Mouse (Mus musculus) liver, postnatal 0 days (tissue): ENCODE results near the gene St6galnac4. TPM values are rescaled to one million over a fixed set of nuclear protein-coding genes. Genes with fewer than 3 reads are reported as not detected.

Source experiments
- ATAC-seq: fragments of 200-750 bp; cut with Nextera tagmentation; 2 replicates; pipeline ENCODE4 v1.8.0; 2017; ENCODE audit warnings: mild to moderate bottlenecking, moderate library complexity
- DNase-seq: peaks from one replicate; pipeline ENCODE4 v3.0.0-alpha.2; 2016
- H3K27ac ChIP-seq: fragments of 300-500 bp; sonication (generic); 2 replicates; pipeline ENCODE4 v1.5.1; 2014; ENCODE audit warnings: antibody characterized with exemption, moderate library complexity, mild to moderate bottlenecking, low read depth
- H3K27me3 ChIP-seq: fragments of 300-500 bp; sonication (generic); 2 replicates; pipeline ENCODE4 v1.6.1; 2014; ENCODE audit warnings: low read length, control low read depth, mixed read lengths; ENCODE audit not compliant: insufficient read depth
- H3K36me3 ChIP-seq: fragments of 300-500 bp; sonication (generic); replicated peaks from 2 replicates; pipeline ENCODE4 v1.6.1; 2014; ENCODE audit warnings: mild to moderate bottlenecking, control low read depth, low read length, moderate library complexity, mixed read lengths; ENCODE audit not compliant: insufficient read depth
- H3K4me1 ChIP-seq: fragments of 300-500 bp; sonication (generic); 2 replicates; pipeline ENCODE4 v1.6.1; 2014; ENCODE audit warnings: antibody characterized with exemption, mild to moderate bottlenecking, control low read depth; ENCODE audit not compliant: insufficient read depth
- H3K4me2 ChIP-seq: fragments of 300-500 bp; sonication (generic); 2 replicates; pipeline ENCODE4 v1.6.1; 2014; ENCODE audit warnings: low read depth, mild to moderate bottlenecking, low read length, moderate library complexity, mixed read lengths
- H3K4me3 ChIP-seq: fragments of 300-500 bp; sonication (generic); 2 replicates; pipeline ENCODE4 v1.5.1; 2014; ENCODE audit warnings: low read depth, low read length
- H3K9ac ChIP-seq: fragments of 300-500 bp; sonication (generic); replicated peaks from 2 replicates; pipeline ENCODE4 v1.6.1; 2014; ENCODE audit warnings: mild to moderate bottlenecking, moderate library complexity
- H3K9me3 ChIP-seq: fragments of 300-500 bp; sonication (generic); 2 replicates; pipeline ENCODE4 v1.6.1; 2016; ENCODE audit warnings: mild to moderate bottlenecking, control low read depth, low read length, mixed read lengths
- CTCF ChIP-seq: sonication (generic); IDR thresholded peaks from 2 replicates; pipeline ENCODE4 v1.5.1; 2016; ENCODE audit warnings: antibody characterized with exemption, low read depth
- EP300 ChIP-seq: IDR thresholded peaks from 2 replicates; pipeline ENCODE4 v1.6.1; 2016; ENCODE audit warnings: antibody characterized with exemption, low read depth, mild to moderate bottlenecking
- WGBS: fragments of 180-500 bp; shearing (Covaris S2); extraction: QIAGEN DNeasy Blood & Tissue Kit; methylation state at CpG from one replicate; pipeline ENCODE4 v1.1.7; 2014; ENCODE audit not compliant: insufficient replicate concordance; 5-methylcytosine and 5-hydroxymethylcytosine counted together
- polyA plus RNA-seq: library from polyadenylated mRNA; unstranded; fragments of >200 nt; fragmentation: Nextera tagmentation; extraction: Ambion mirVana; gene quantifications from 2 replicates; pipeline ENCODE4 v1.2.1, GENCODE M21; 2015

The St6galnac4 gene
- polyA plus RNA-seq, 1 experiment from 2014 or later = 5.8 TPM

DNA sequence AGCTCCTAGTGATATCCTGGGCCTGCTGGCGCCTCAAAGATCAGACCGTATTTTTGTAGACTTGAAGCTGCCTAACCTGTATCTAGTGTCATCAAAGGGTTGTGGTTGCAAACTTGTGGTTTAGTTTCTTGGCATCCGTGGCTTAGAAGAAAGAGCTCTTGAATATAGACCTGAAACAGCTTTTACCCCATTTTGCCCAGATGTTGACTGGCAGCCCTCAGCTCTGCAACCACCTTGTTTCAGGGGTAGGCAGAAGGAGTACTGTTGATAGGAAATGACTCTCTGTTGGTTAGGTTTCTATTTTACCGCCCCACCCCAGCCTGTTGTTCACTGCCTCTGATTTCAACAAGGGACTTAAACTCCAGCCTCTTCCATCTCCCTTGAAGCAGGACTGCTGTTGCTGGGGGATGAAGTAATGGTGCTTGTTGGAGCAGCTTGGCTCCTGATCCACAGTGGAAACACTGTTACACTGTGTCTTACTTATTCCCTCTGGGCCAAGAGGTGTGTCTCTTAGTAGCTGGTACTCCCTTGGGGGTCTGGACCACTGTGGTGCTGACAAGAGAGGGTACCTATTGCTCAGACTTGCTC lies 44.8 kb upstream of the St6galnac4 start:
- H3K9ac ChIP-seq = no peak overlapping the region; the same call in 1 of the 2 replicates
- 0 out of 2 replicates have a peak, but pooled peaks cover 1% of the 10 kb centered on the region for H3K27me3 ChIP-seq
- no peaks in the 10 kb centered on the region for H3K9me3 ChIP-seq
- H3K36me3 ChIP-seq = no peaks in the 10 kb centered on the region; the same call in 1 of the 2 replicates
- WGBS = 31% methylated on average over 4 of the region's 4 CpGs
- TF ChIP-seq EP300 (no peak), CTCF (no peak)
- H3K27ac ChIP-seq = no peak overlapping the region
- DNase-seq = no peak
- H3K4me3 ChIP-seq = no peak overlapping the region
- ATAC-seq = no peak
- peaks cover 29% of the 10 kb centered on the region for H3K4me1 ChIP-seq
- H3K4me2 ChIP-seq = no peak overlapping the region

DNA sequence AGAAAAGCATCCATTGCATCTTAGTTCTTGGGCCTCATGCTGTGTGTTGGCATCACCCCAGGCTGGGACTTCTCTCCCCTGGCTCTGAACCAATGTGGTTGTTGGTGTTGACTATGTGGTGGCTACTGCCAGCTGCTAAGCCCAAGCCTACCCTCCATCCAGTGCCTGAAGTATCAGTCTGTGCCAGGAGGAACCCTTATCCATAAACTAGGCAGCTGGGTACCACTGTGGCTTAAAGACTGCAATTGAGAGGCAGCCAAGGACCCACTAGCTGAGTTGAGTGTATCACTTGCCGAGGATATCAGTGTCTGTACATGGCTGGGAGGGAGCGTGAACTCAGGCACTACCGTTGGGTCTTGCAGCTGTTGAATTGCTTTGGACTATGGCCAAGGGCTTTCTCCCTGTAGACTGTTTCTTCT lies 43.9 kb upstream of the St6galnac4 start:
- H3K36me3 ChIP-seq = no peaks in the 10 kb centered on the region; the same call in 1 of the 2 replicates
- 68% methylated on average over 3 of the region's 3 CpGs for WGBS
- DNase-seq (no peak), ATAC-seq (no peak)
- H3K4me1 ChIP-seq = peaks cover 22% of the 10 kb centered on the region; the same call in 1 of the 2 replicates
- no peak overlapping the region for H3K9ac ChIP-seq
- H3K4me2 ChIP-seq = no peak overlapping the region
- no peaks in the 10 kb centered on the region for H3K27me3 ChIP-seq
- H3K27ac ChIP-seq = no peak overlapping the region
- H3K9me3 ChIP-seq = no peaks in the 10 kb centered on the region
- no peak overlapping the region for H3K4me3 ChIP-seq
- no peak for TF ChIP-seq CTCF
- TF ChIP-seq EP300 = no peak

DNA sequence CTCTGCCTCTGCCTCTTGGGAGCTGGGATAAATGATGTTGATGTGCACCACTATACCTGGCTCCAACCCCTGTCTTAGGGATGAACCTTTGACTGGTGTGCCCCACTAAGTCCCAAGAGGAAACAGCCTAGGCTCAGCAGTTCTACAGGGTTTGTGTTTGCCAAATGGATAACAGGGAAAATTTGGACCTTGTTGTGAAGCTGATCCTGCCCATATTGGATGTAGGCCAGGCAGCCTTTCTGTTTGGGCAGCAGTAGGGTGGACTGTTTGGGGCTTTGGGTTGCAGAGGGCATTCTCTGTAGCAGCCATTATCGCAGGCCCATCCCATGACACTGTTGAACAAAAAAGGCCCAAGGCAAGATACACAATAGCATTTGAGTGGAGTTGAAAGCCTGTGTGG lies 39.9 kb upstream of the St6galnac4 start:
- WGBS = 81% methylated on average over 1 of the region's 1 CpGs

DNA sequence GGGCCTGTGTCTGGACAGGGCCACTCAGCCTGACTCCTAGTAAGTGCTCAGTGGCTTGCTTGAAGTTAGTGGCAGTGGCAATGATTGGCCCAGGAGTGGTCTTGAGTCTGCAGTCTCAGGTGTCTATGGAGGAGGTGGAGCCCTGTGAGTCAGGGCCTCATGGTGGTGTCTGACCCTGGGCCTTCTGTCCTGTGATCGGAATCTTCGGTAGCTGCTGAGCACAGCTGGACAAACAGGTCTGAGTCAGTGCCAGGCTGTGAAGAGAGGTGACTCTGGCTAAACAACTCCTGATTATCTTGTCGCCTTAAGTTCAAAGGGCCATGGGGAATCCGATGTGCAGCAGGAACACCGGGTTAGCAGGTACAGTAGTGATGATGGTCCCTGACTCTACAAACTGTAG lies 39.5 kb upstream of the St6galnac4 start:
- Histone ChIP-seq H3K4me2 (no peak overlapping the region), H3K9me3 (no peaks in the 10 kb centered on the region), H3K27ac (no peak overlapping the region), H3K4me1 (peaks cover 8% of the 10 kb centered on the region; the same call in 1 of the 2 replicates), H3K4me3 (no peak overlapping the region), H3K9ac (no peak overlapping the region), H3K27me3 (no peaks in the 10 kb centered on the region), H3K36me3 (no peaks in the 10 kb centered on the region; the same call in 1 of the 2 replicates)
- TF ChIP-seq CTCF (no peak), EP300 (no peak)
- 76% methylated on average over 5 of the region's 5 CpGs for WGBS
- no peak for ATAC-seq
- DNase-seq = no peak

More for the DNA sequence above, 39.9 kb upstream of the St6galnac4 start:
- Histone ChIP-seq H3K27me3 (no peaks in the 10 kb centered on the region), H3K4me2 (no peak overlapping the region), H3K27ac (no peak overlapping the region), H3K9me3 (no peaks in the 10 kb centered on the region), H3K36me3 (no peaks in the 10 kb centered on the region; the same call in 1 of the 2 replicates), H3K4me3 (no peak overlapping the region), H3K4me1 (peaks cover 12% of the 10 kb centered on the region; the same call in 1 of the 2 replicates), H3K9ac (no peak overlapping the region)
- ATAC-seq = no peak
- DNase-seq = no peak
- TF ChIP-seq CTCF (no peak), EP300 (no peak)

DNA sequence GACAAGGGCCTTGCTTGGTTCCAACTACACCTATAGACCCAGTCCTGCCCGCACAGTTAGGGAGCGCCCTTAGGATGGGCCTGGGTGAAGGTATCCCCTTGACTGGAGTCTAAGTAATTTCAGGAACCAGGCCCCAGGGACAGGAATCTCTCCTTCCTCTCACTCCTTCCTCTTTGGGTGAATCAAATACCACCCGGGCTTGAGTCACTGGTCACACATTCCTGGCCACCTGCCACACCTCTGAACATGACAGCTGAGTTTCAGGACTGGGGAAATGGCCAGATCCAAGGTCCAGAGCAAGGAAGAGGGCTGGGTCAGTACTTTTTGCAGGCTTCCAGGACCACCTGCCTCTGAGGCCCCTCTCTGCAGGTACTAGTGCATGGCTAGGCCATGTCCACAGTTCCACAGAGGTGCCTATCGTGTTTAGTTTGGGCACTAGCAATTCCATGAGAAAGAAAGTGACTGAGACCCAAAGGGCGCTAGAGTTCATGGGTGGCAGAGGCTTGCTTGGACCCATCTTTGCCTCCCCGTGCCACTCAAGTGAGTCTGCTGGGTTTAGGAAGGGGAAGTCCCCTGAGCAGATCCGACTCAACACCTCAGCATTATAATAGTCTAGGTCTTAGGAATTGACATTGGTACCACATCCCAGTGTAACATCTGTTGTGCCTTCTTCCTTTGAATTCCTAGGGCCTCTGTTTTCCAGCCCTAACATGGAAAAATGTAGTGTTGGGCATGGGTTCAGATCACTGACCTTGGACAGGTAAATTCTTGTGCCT lies 38.7 kb upstream of the St6galnac4 start:
- DNase-seq (no peak), ATAC-seq (no peak)
- no peak overlapping the region for H3K9ac ChIP-seq
- TF ChIP-seq EP300 (no peak), CTCF (no peak)
- H3K27ac ChIP-seq = no peak overlapping the region
- no peak overlapping the region for H3K4me3 ChIP-seq
- WGBS = 64% methylated on average over 7 of the region's 7 CpGs
- H3K9me3 ChIP-seq = no peaks in the 10 kb centered on the region
- no peak overlapping the region for H3K4me2 ChIP-seq
- peaks cover 7% of the 10 kb centered on the region; the same call in 1 of the 2 replicates for H3K4me1 ChIP-seq
- no peaks in the 10 kb centered on the region for H3K27me3 ChIP-seq
- H3K36me3 ChIP-seq = no peaks in the 10 kb centered on the region; the same call in 1 of the 2 replicates

DNA sequence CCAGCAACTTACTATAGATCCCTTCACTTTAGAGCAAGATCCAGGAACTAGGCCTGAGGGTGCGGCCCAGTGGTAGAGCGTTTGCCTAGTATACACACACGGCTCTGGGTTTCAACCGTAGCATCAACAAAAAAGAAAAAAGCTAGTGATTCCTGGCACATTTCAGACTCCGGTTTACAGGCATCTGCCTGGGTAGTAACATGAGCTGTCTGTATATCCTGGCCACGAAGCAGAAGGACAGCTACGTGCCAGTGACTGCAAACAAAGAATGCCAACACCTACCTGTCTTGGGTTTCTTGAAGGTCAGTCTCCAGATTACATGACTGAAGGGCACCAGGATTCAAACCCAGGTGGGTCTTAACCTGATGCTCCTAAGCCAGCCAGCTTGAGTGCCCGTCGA lies 37.7 kb upstream of the St6galnac4 start:
- 80% methylated on average over 9 of the region's 9 CpGs for WGBS
- DNase-seq (no peak), ATAC-seq (no peak)
- H3K36me3 ChIP-seq = no peaks in the 10 kb centered on the region; the same call in 1 of the 2 replicates
- H3K27me3 ChIP-seq = no peaks in the 10 kb centered on the region
- H3K27ac ChIP-seq = no peak overlapping the region
- no peak overlapping the region for H3K9ac ChIP-seq
- TF ChIP-seq CTCF (no peak), EP300 (no peak)
- no peak overlapping the region for H3K4me2 ChIP-seq
- H3K9me3 ChIP-seq = no peaks in the 10 kb centered on the region
- no peak overlapping the region for H3K4me3 ChIP-seq
- peaks cover 7% of the 10 kb centered on the region; the same call in 1 of the 2 replicates for H3K4me1 ChIP-seq
